In the genomic region with DNA sequence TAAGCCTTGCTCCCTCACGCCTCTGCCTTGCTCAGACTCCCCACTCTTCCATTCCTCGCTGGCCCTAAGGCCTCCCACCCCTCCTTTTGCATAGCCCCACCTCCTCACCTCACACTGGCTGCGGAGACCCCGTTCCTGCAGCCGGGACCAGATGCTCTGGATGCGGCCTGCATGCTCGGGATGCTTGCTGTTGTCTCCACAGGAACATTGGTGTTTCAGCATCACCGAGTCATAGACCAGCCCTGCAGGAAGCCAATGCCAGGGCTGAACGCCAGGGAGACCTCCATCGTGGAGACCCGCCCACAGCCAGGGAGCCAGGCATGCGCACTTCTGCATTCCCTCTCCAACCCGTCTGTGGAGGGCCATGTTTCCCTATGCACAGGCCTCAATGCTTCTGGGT, we compare ENCODE assay signal across 9 mouse cellular contexts. TPM values are rescaled to one million over a fixed set of nuclear protein-coding genes. Genes with fewer than 3 reads are reported as not detected.
DNase-seq lines count a peak whose midpoint lies in the region; ATAC-seq and TF ChIP-seq lines count a peak whose summit lies in the region.
"Had no signal": no experiment of that assay in that cellular context is flagged by ENCODE, and none has a peak within 500 bp of the region (broad histone marks: within the 10 kb centered on the region; RNA-seq: fewer than 3 reads in every experiment).

No protein-coding gene starts in this region.

- no peak overlapping the region for H3K9ac ChIP-seq in kidney, embryonic 16.5 days (replicated peaks; ENCODE audit: low read length)
- no peak overlapping the region for H3K9ac ChIP-seq in embryonic facial prominence, embryonic 12.5 days
- H3K9ac ChIP-seq in limb, embryonic 11.5 days (ENCODE audit: low read length) = peak overlapping the region; percentile 47; the same call in 1 of the 2 replicates

- ATAC-seq in kidney, embryonic 16.5 days (ENCODE audit: low FRiP score, low TSS enrichment) = peak; percentile 39; the same call in 1 of the 2 replicates
- peak; percentile 25; the same call in 1 of the 2 replicates for ATAC-seq in embryonic facial prominence, embryonic 12.5 days (ENCODE audit: insufficient number of reproducible peaks, insufficient read depth, low FRiP score, low TSS enrichment)
- ATAC-seq in limb, embryonic 11.5 days (ENCODE audit: insufficient number of reproducible peaks, low FRiP score, low TSS enrichment, low read depth) = peak; percentile 51; the same call in 1 of the 2 replicates

- peaks cover 55% of the 10 kb centered on the region for H3K36me3 ChIP-seq in kidney, embryonic 16.5 days (ENCODE audit: insufficient read depth, low read length)
- peaks cover 71% of the 10 kb centered on the region for H3K36me3 ChIP-seq in embryonic facial prominence, embryonic 12.5 days
- H3K36me3 ChIP-seq in limb, embryonic 11.5 days (ENCODE audit: control insufficient read depth, insufficient read depth, low read length) = peaks cover 8% of the 10 kb centered on the region

- TF ChIP-seq POLR2A in cerebellum, adult 2 months (IDR thresholded peaks at IDR 0.05; ENCODE audit: borderline replicate concordance, insufficient read depth, low read length) = no peak

- WGBS in kidney, embryonic 16.5 days = 29% methylated on average over 13 of the region's 13 CpGs
- 23% methylated on average over 13 of the region's 13 CpGs for WGBS in embryonic facial prominence, embryonic 12.5 days
- 8% methylated on average over 13 of the region's 13 CpGs for WGBS in limb, embryonic 11.5 days
- WGBS in cerebellum, adult 2 months = 51% methylated on average over 13 of the region's 13 CpGs

- DNase-seq in kidney, postnatal 14 days = no peak
- DNase-seq in limb, embryonic 11.5 days (ENCODE audit: low spot score) = peak; percentile 70
- peak; percentile 69 for DNase-seq in retina, embryonic 14.5 days (ENCODE audit: low spot score)
- no peak for DNase-seq in left cerebral cortex, adult 2 months (ENCODE audit: extremely low spot score in 1 of 2, low spot score in 2 of 2)
- no peak for DNase-seq in cerebellum, adult 2 months
- no peak for DNase-seq in layer of hippocampus, adult 8-10 months (ENCODE audit: low spot score in 2 of 2)
- DNase-seq: cerebellum, postnatal 36 days had no signal

- H3K4me2 ChIP-seq in kidney, embryonic 16.5 days (replicated peaks; ENCODE audit: low read depth, low read length) = peak overlapping the region; percentile 42
- peak overlapping the region; percentile 17; the same call in 1 of the 2 replicates for H3K4me2 ChIP-seq in embryonic facial prominence, embryonic 12.5 days (replicated peaks)
- peak overlapping the region; percentile 38 for H3K4me2 ChIP-seq in limb, embryonic 11.5 days (ENCODE audit: low read depth, severe bottlenecking)

- peak overlapping the region; percentile 14; the same call in 1 of the 2 replicates for H3K4me3 ChIP-seq in kidney, embryonic 16.5 days (ENCODE audit: low read length)
- H3K4me3 ChIP-seq in embryonic facial prominence, embryonic 12.5 days = peak overlapping the region; percentile 11; the same call in 1 of the 2 replicates
- peak overlapping the region; percentile 16; the same call in 1 of the 2 replicates for H3K4me3 ChIP-seq in limb, embryonic 11.5 days (ENCODE audit: low read depth, low read length)
- H3K4me3 ChIP-seq in left cerebral cortex, adult 2 months = no peak overlapping the region
- no peak overlapping the region for H3K4me3 ChIP-seq in cerebellum, adult 2 months (replicated peaks; ENCODE audit: insufficient read depth, low read depth, low read length)

- intact Hi-C loops in left cerebral cortex, adult 2 months (cut with DNase I) = no loop called here

- H3K27me3 ChIP-seq in kidney, embryonic 16.5 days (ENCODE audit: insufficient read depth, low read length) = no peaks in the 10 kb centered on the region
- H3K27me3 ChIP-seq in embryonic facial prominence, embryonic 12.5 days = no peaks in the 10 kb centered on the region
- H3K27me3 ChIP-seq in limb, embryonic 11.5 days (ENCODE audit: control insufficient read depth, insufficient read depth, low read length) = no peaks in the 10 kb centered on the region
- H3K27me3 ChIP-seq in cerebellum, adult 2 months (ENCODE audit: control insufficient read depth, insufficient read depth, low read length) = no peaks in the 10 kb centered on the region

- H3K9me3 ChIP-seq in kidney, embryonic 16.5 days (ENCODE audit: low read length) = no peaks in the 10 kb centered on the region
- H3K9me3 ChIP-seq in embryonic facial prominence, embryonic 12.5 days = no peaks in the 10 kb centered on the region
- no peaks in the 10 kb centered on the region for H3K9me3 ChIP-seq in limb, embryonic 11.5 days (ENCODE audit: control insufficient read depth, low read length)

- no peak for TF ChIP-seq CTCF in left cerebral cortex, adult 2 months (IDR thresholded peaks at IDR 0.05)
- TF ChIP-seq CTCF in cerebellum, adult 2 months (IDR thresholded peaks at IDR 0.05; ENCODE audit: borderline replicate concordance, insufficient read depth, low read depth, low read length) = no peak

- no peaks in the 10 kb centered on the region for H3K4me1 ChIP-seq in kidney, embryonic 16.5 days (ENCODE audit: insufficient read depth, low read length)
- peaks cover 5% of the 10 kb centered on the region; the same call in 1 of the 2 replicates for H3K4me1 ChIP-seq in embryonic facial prominence, embryonic 12.5 days
- no peaks in the 10 kb centered on the region for H3K4me1 ChIP-seq in limb, embryonic 11.5 days (ENCODE audit: control insufficient read depth, insufficient read depth, low read length)
- peaks cover 11% of the 10 kb centered on the region for H3K4me1 ChIP-seq in cerebellum, adult 2 months (ENCODE audit: control insufficient read depth, insufficient read depth, low read length)

- no peak overlapping the region for H3K27ac ChIP-seq in kidney, embryonic 16.5 days (ENCODE audit: low read length)
- no peak overlapping the region for H3K27ac ChIP-seq in embryonic facial prominence, embryonic 12.5 days
- H3K27ac ChIP-seq in limb, embryonic 11.5 days (replicated peaks; ENCODE audit: low read depth, low read length) = no peak overlapping the region
- H3K27ac ChIP-seq in left cerebral cortex, adult 2 months = no peak overlapping the region
- H3K27ac ChIP-seq in cerebellum, adult 2 months (ENCODE audit: insufficient read depth, low read length) = no peak overlapping the region

RNA-seq across cellular contexts. Expression of a gene that starts 24.3 kb away (rescaled TPM):
- 81.7 and 81.9 TPM in 2 replicates for polyA plus RNA-seq in kidney, embryonic 16.5 days (2015; fragmentation: Nextera tagmentation; extraction: Ambion mirVana)
- 29.4 and 32.6 TPM in 2 replicates for polyA plus RNA-seq in embryonic facial prominence, embryonic 12.5 days (2016; fragmentation: Nextera tagmentation; extraction: Ambion mirVana)
- polyA plus RNA-seq in limb, embryonic 11.5 days (2014; fragmentation: Nextera tagmentation; extraction: Ambion mirVana) = 20.0 and 24.8 TPM in 2 replicates
- 100 to 1,000 TPM; 157 to 161 TPM for total RNA-seq in left cerebral cortex, adult 2 months (2021)
- polyA plus RNA-seq in cerebellum, adult 2 months (2012; rRNA removed) = 129 and 133 TPM in 2 replicates
- 100 to 1,000 TPM; 131 to 151 (median 146) TPM for total RNA-seq in layer of hippocampus, adult 8-10 months (2022)

RNA-seq across cellular contexts. Expression of a gene that starts 34.8 kb away (rescaled TPM):
- 36.3 and 36.4 TPM in 2 replicates for polyA plus RNA-seq in kidney, embryonic 16.5 days (2015; fragmentation: Nextera tagmentation; extraction: Ambion mirVana)
- polyA plus RNA-seq in embryonic facial prominence, embryonic 12.5 days (2016; fragmentation: Nextera tagmentation; extraction: Ambion mirVana) = 10.5 and 10.8 TPM in 2 replicates
- 3.4 and 3.9 TPM in 2 replicates for polyA plus RNA-seq in limb, embryonic 11.5 days (2014; fragmentation: Nextera tagmentation; extraction: Ambion mirVana)
- 10 to 100 TPM; 46.5 to 50.4 TPM for total RNA-seq in left cerebral cortex, adult 2 months (2021)
- 35.0 and 36.5 TPM in 2 replicates for polyA plus RNA-seq in cerebellum, adult 2 months (2012; rRNA removed)
- 10 to 100 TPM; 52.2 to 70.6 (median 55.7) TPM for total RNA-seq in layer of hippocampus, adult 8-10 months (2022)

RNA-seq across cellular contexts. Expression of a gene that starts 41.7 kb away (rescaled TPM):
- 37.3 and 40.0 TPM in 2 replicates for polyA plus RNA-seq in kidney, embryonic 16.5 days (2015; fragmentation: Nextera tagmentation; extraction: Ambion mirVana)
- 33.5 and 38.8 TPM in 2 replicates for polyA plus RNA-seq in embryonic facial prominence, embryonic 12.5 days (2016; fragmentation: Nextera tagmentation; extraction: Ambion mirVana)
- 25.4 and 26.8 TPM in 2 replicates for polyA plus RNA-seq in limb, embryonic 11.5 days (2014; fragmentation: Nextera tagmentation; extraction: Ambion mirVana)
- 10 to 100 TPM; 38.4 to 41.6 TPM for total RNA-seq in left cerebral cortex, adult 2 months (2021)
- polyA plus RNA-seq in cerebellum, adult 2 months (2012; rRNA removed) = 38.3 and 40.9 TPM in 2 replicates
- total RNA-seq in layer of hippocampus, adult 8-10 months (2022) = 10 to 100 TPM; 28.0 to 41.5 (median 34.1) TPM

Comparison
In these comparisons a context has a peak if more than half of its experiments do, and no peak if none do; other contexts are left out.
1. H3K4me3 ChIP-seq: peak in kidney, embryonic 16.5 days (single experiment), embryonic facial prominence, embryonic 12.5 days (single experiment) and limb, embryonic 11.5 days (single experiment); none in left cerebral cortex, adult 2 months (single experiment) and cerebellum, adult 2 months (single experiment).
2. DNase-seq: peak in limb, embryonic 11.5 days (single experiment) and retina, embryonic 14.5 days (single experiment); none in kidney, postnatal 14 days (single experiment), left cerebral cortex, adult 2 months (0 of 2), cerebellum, adult 2 months (0 of 2) and layer of hippocampus, adult 8-10 months (0 of 2).
3. Peak in every context shown above with its lines, with median percentiles within 50 percentile points of each other: ATAC-seq and H3K4me2 ChIP-seq.